Mouse (Mus musculus) megakaryocyte, embryonic 14.5 days (primary cell): ENCODE data around the gene Tenm4.

ENCODE experiments used
- FLI1 ChIP-seq: IDR thresholded peaks from 2 replicates; pipeline ENCODE4 v1.6.1; 2012; ENCODE audit warnings: low read length, inconsistent platforms, mixed read lengths
- GATA1 ChIP-seq: IDR thresholded peaks from 3 replicates; pipeline ENCODE4 v1.6.1; 2012; ENCODE audit warnings: mixed read lengths, low read length, inconsistent platforms, borderline replicate concordance

- TF ChIP-seq GATA1: no peak
- no peak for TF ChIP-seq FLI1
These were observed 226.9 kb downstream of the Tenm4 start for GRCm38 (mm10) chr7:96397940-96398339.
